Mouse (Mus musculus): ENCODE measurements at regions not wholly inside any gene's neighbourhood (a gene's known extent, or its start where the extent isn't known, plus 50 kb on each side); places are given as distances from the start of the nearest gene placed in this dataset.

DNA sequence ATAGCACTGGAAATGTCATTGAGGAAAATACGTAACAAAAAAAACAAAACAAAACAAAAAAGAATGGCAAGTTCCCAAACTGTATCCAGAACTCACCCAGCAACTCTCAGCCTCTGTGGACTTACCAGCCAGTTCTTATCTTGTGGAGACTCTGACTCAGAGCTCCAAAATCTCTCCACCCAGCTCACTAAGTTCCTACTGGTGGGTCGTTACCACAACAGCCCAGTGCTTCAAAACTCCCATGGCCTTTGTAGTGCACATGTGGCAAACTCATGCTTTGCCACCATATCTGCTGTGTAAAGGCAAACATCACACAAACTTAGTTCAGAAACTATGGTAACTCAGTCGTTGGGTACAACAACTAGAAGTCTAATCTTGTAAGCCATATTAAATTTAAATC lies 71.0 kb upstream of the Nrip1 start:
- DNase-seq (ENCODE audit: low spot score) = no peak

DNA sequence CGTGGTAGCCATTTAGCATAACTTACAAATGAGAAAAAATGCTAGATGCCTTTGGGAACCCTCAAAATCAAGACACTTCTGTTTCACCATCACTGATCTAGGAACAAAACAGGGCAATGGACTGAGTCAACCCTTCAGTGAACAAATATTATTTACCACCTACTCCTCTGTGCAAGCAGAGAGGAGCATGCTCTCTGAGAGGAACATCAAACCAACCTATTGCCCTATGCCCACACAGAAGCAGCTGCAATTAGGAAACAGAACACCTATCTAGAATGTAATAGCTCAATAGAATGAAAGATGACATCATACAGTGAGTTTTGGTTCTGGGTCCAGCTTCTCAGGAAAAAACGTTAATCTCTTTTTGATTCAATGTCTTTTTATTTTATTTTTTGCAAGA lies 69.0 kb upstream of the Nrip1 start:
- DNase-seq (ENCODE audit: low spot score) = no peak

DNA sequence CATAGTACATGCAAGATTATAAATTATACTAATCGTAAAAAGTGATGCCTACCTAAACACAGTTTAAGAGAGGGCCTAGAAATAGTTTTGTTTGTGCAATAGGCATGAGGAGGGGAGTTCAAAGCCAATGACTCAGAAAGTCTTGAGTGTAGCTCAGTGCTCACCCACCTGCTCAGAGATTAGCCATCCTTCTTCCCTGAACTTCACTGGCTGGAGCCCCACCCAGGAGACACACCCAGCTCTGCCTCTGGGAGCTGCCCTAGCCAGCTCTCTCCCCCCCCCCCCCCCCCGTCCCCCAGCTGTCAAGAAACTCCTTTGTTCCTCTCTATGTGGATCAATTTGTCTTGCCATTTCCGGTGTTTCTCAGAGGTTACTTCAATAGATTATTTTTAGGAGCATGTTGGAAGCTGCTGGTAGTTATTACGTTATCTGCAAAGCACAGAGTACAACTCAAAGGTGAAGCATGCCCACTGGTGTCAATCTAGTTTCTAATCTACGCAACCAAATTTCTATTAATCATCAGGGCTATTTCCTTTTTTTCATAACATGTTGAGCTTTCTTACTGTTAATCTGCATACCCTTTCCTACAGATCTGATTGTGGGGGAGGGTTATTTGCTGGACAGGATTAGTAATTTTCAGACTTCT lies 68.3 kb upstream of the Nrip1 start:
- DNase-seq (ENCODE audit: low spot score) = no peak

DNA sequence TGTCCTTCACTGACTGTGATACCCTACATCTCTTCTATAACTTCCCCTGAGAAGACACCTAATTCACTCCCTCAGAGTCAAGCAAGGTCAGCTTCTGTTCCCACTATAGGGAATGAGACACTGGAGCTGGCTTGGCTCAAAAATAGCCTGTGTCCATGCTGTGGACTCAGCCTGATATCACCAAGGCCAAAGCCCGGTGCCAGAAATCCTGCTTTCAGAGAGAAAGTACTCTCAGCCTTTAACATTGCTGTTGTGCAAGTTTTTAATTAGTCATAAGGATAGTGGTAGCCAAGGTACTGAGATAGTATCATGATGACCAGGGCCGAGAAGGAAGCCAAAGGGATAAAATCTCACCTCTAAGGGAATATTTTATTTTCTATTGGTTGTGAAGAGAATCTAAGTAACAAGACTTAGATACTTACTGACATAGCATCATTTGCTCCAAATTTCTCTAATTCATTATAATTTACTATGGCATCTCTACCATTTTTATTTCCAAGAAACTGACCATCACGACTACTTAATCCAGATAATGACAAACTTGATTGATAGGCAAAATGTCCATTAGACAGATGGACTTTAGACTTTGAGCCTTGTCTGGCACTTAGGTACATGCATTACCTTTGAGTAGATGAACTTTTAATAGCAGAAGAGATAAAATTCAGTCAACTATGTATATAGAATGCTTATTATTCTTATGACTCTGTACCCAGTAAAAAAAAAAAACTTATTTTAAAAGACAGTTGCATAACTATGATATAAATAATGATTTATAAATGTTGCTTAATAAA lies 64.7 kb upstream of the Nrip1 start:
- peak; percentile 44 for DNase-seq (ENCODE audit: low spot score)

GRCm38 (mm10) chr16:76436290-76436689 lies 62.7 kb upstream of the Nrip1 start:
- no peak for DNase-seq (ENCODE audit: low spot score)

DNA sequence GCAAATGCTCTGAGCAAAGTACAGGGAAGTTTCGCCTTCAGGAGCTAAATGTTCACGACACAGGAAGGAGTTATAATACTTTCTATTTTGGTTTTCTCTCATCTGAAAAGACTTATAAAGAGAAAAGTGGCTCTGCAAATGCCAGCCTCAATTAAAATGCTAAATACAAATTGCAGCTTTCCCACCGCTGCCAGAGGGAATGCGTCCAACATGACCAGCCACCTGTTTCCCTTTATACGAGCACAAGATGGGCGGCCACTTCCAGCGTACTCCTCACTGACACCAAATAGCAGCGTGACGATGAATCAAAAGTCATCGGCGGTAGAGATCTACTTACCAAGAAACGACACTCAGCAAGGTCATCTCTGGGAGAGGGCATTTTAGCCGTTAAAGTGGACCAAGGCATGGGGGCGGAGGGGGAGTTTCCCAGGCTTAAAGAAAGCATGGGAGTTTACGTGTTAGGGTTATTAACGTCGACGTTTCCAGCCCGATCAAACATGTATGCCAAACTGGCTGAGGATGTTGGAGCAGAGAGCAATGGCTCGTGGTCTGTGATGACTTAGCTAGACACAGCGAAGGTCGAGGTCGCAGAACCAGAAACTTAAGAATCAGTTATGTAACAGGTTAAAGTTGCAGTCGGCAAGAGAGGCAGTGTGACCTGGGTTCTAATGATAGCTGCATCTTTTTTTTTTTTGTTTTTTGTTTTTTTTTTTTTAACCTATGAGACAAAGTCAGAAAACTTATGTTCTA lies 59.6 kb upstream of the Nrip1 start:
- DNase-seq (ENCODE audit: low spot score) = no peak

- peak; percentile 50 for DNase-seq (ENCODE audit: low spot score)
Measured at GRCm38 (mm10) chr16:76432304-76432703, 58.7 kb upstream of the Nrip1 start.

GRCm38 (mm10) chr16:76429156-76429555 lies 55.5 kb upstream of the Nrip1 start:
- no peak for DNase-seq (ENCODE audit: low spot score)

- no peak for DNase-seq (ENCODE audit: low spot score)
Measured at GRCm38 (mm10) chr16:76423964-76424363, 50.3 kb upstream of the Nrip1 start.
